Mouse (Mus musculus) forebrain, embryonic 16.5 days (tissue): ENCODE measurements at regions not wholly inside any gene's neighbourhood (a gene's known extent, or its start where the extent isn't known, plus 50 kb on each side); places are given as distances from the start of the nearest gene placed in this dataset.

Source experiments
- ATAC-seq: fragments of 200-750 bp; cut with Nextera tagmentation; 2 replicates; pipeline ENCODE4 v1.8.0; 2017; ENCODE audit warnings: mild to moderate bottlenecking, moderate library complexity
- H3K27ac ChIP-seq: fragments of 300-500 bp; sonication (generic); 2 replicates; pipeline ENCODE4 v1.5.1; 2014; ENCODE audit warnings: low read length, control low read depth
- H3K27me3 ChIP-seq: fragments of 300-500 bp; sonication (generic); replicated peaks from 2 replicates; pipeline ENCODE4 v1.6.1; 2014; ENCODE audit warnings: low read length; ENCODE audit not compliant: control insufficient read depth, insufficient read depth
- H3K36me3 ChIP-seq: fragments of 300-500 bp; sonication (generic); 2 replicates; pipeline ENCODE4 v1.6.1; 2014; ENCODE audit not compliant: control insufficient read depth, insufficient read depth
- H3K4me1 ChIP-seq: fragments of 300-500 bp; sonication (generic); replicated peaks from 2 replicates; pipeline ENCODE4 v1.6.1; 2014; ENCODE audit warnings: low read length; ENCODE audit not compliant: control insufficient read depth, insufficient read depth
- H3K4me2 ChIP-seq: fragments of 300-500 bp; sonication (generic); 2 replicates; pipeline ENCODE4 v1.6.1; 2014; ENCODE audit warnings: mild to moderate bottlenecking, low read length, control low read depth
- H3K4me3 ChIP-seq: fragments of 300-500 bp; sonication (generic); replicated peaks from 2 replicates; pipeline ENCODE4 v1.5.1; 2014; ENCODE audit warnings: mild to moderate bottlenecking, low read length, control low read depth
- H3K9ac ChIP-seq: fragments of 300-500 bp; sonication (generic); replicated peaks from 2 replicates; pipeline ENCODE4 v1.6.1; 2014; ENCODE audit warnings: low read depth, low read length, control low read depth
- H3K9me3 ChIP-seq: fragments of 300-500 bp; sonication (generic); 2 replicates; pipeline ENCODE4 v1.6.1; 2016; ENCODE audit warnings: low read length; ENCODE audit not compliant: control insufficient read depth
- WGBS: fragments of 180-500 bp; shearing (Covaris S2); extraction: QIAGEN DNeasy Blood & Tissue Kit; methylation state at CpG from one replicate; pipeline ENCODE4 v1.1.7; 2014; 5-methylcytosine and 5-hydroxymethylcytosine counted together

GRCm38 (mm10) chr9:118390679-118391078 is 87.3 kb upstream of the Eomes start:
- H3K4me1 ChIP-seq, result peaks cover 3% of the 10 kb centered on the region; the same call in 1 of the 2 replicates
- H3K36me3 ChIP-seq, result no peaks in the 10 kb centered on the region
- no peak overlapping the region for H3K9ac ChIP-seq
- no peaks in the 10 kb centered on the region for H3K9me3 ChIP-seq
- H3K27me3 ChIP-seq, result peaks cover 6% of the 10 kb centered on the region; the same call in 1 of the 2 replicates
- no peak for ATAC-seq
- no peak overlapping the region for H3K27ac ChIP-seq
- no peak overlapping the region for H3K4me3 ChIP-seq
- 86% methylated on average over 3 of the region's 3 CpGs for WGBS
- H3K4me2 ChIP-seq, result no peak overlapping the region

GRCm38 (mm10) chr9:118391715-118392114 is 86.3 kb upstream of the Eomes start:
- Histone ChIP-seq H3K27ac (no peak overlapping the region), H3K9me3 (no peaks in the 10 kb centered on the region), H3K9ac (no peak overlapping the region), H3K4me2 (no peak overlapping the region), H3K36me3 (no peaks in the 10 kb centered on the region), H3K27me3 (peaks cover 6% of the 10 kb centered on the region; the same call in 1 of the 2 replicates), H3K4me1 (peaks cover 3% of the 10 kb centered on the region; the same call in 1 of the 2 replicates), H3K4me3 (no peak overlapping the region)
- ATAC-seq, result no peak
- 63% methylated on average over 7 of the region's 7 CpGs for WGBS

- H3K27ac ChIP-seq, result no peak overlapping the region
- peaks cover 6% of the 10 kb centered on the region; the same call in 1 of the 2 replicates for H3K27me3 ChIP-seq
- no peak overlapping the region for H3K4me3 ChIP-seq
- WGBS, result 93% methylated on average over 1 of the region's 1 CpGs
- H3K9me3 ChIP-seq, result no peaks in the 10 kb centered on the region
- peaks cover 3% of the 10 kb centered on the region; the same call in 1 of the 2 replicates for H3K4me1 ChIP-seq
- no peak overlapping the region for H3K4me2 ChIP-seq
- H3K9ac ChIP-seq, result no peak overlapping the region
- ATAC-seq, result no peak
- H3K36me3 ChIP-seq, result no peaks in the 10 kb centered on the region
These were observed 85.2 kb upstream of the Eomes start for GRCm38 (mm10) chr9:118392796-118393195.

- H3K9ac ChIP-seq, result no peak overlapping the region
- no peaks in the 10 kb centered on the region for H3K36me3 ChIP-seq
- no peak overlapping the region for H3K27ac ChIP-seq
- no peak for ATAC-seq
- H3K9me3 ChIP-seq, result no peaks in the 10 kb centered on the region
- 68% methylated on average over 4 of the region's 4 CpGs for WGBS
- H3K4me3 ChIP-seq, result no peak overlapping the region
- peaks cover 3% of the 10 kb centered on the region; the same call in 1 of the 2 replicates for H3K27me3 ChIP-seq
- peaks cover 3% of the 10 kb centered on the region; the same call in 1 of the 2 replicates for H3K4me1 ChIP-seq
- H3K4me2 ChIP-seq, result no peak overlapping the region
These were observed 84.4 kb upstream of the Eomes start for GRCm38 (mm10) chr9:118393567-118393966.

GRCm38 (mm10) chr9:118396425-118397053 is 81.5 kb upstream of the Eomes start:
- no peaks in the 10 kb centered on the region for H3K4me1 ChIP-seq
- no peaks in the 10 kb centered on the region for H3K36me3 ChIP-seq
- WGBS, result 86% methylated on average over 2 of the region's 2 CpGs
- H3K9me3 ChIP-seq, result no peaks in the 10 kb centered on the region
- H3K27me3 ChIP-seq, result no peaks in the 10 kb centered on the region
- H3K4me3 ChIP-seq, result no peak overlapping the region
- no peak overlapping the region for H3K27ac ChIP-seq
- ATAC-seq, result no peak
- H3K4me2 ChIP-seq, result no peak overlapping the region
- no peak overlapping the region for H3K9ac ChIP-seq

- Histone ChIP-seq H3K4me1 (no peaks in the 10 kb centered on the region), H3K27ac (no peak overlapping the region), H3K36me3 (no peaks in the 10 kb centered on the region), H3K9ac (no peak overlapping the region), H3K4me3 (no peak overlapping the region), H3K4me2 (no peak overlapping the region), H3K27me3 (no peaks in the 10 kb centered on the region), H3K9me3 (no peaks in the 10 kb centered on the region)
- no peak for ATAC-seq
- WGBS, result 77% methylated on average over 3 of the region's 3 CpGs
These were observed 77.5 kb upstream of the Eomes start for GRCm38 (mm10) chr9:118400520-118400919.

- Histone ChIP-seq H3K9ac (no peak overlapping the region), H3K4me2 (no peak overlapping the region), H3K9me3 (no peaks in the 10 kb centered on the region), H3K27me3 (no peaks in the 10 kb centered on the region), H3K36me3 (no peaks in the 10 kb centered on the region), H3K4me1 (no peaks in the 10 kb centered on the region), H3K4me3 (no peak overlapping the region), H3K27ac (no peak overlapping the region)
- ATAC-seq, result no peak
These were observed 76.8 kb upstream of the Eomes start for GRCm38 (mm10) chr9:118401170-118401569.

GRCm38 (mm10) chr9:118404867-118405266 is 73.1 kb upstream of the Eomes start:
- Histone ChIP-seq H3K4me3 (no peak overlapping the region), H3K9me3 (0 out of 2 replicates have a peak, but pooled peaks cover 2% of the 10 kb centered on the region), H3K27me3 (no peaks in the 10 kb centered on the region), H3K9ac (no peak overlapping the region), H3K36me3 (no peaks in the 10 kb centered on the region), H3K4me2 (no peak overlapping the region), H3K27ac (no peak overlapping the region), H3K4me1 (no peaks in the 10 kb centered on the region)
- no peak for ATAC-seq
- 59% methylated on average over 6 of the region's 6 CpGs for WGBS

- H3K36me3 ChIP-seq, result no peaks in the 10 kb centered on the region
- H3K9me3 ChIP-seq, result 0 out of 2 replicates have a peak, but pooled peaks cover 2% of the 10 kb centered on the region
- no peaks in the 10 kb centered on the region for H3K27me3 ChIP-seq
- no peak overlapping the region for H3K4me2 ChIP-seq
- no peak overlapping the region for H3K4me3 ChIP-seq
- H3K4me1 ChIP-seq, result no peaks in the 10 kb centered on the region
- H3K27ac ChIP-seq, result no peak overlapping the region
- WGBS, result 55% methylated on average over 9 of the region's 9 CpGs
- no peak for ATAC-seq
- H3K9ac ChIP-seq, result no peak overlapping the region
These were observed 72.0 kb upstream of the Eomes start for GRCm38 (mm10) chr9:118405926-118406518.
